Mouse (Mus musculus): ENCODE measurements around the gene Ascl1.

The Ascl1 gene

GRCm38 (mm10) chr10:87493576-87493975 is at the start of gene Ascl1:
Gene Ascl1 (minus strand): TSS chr10:87493660.
- no peak for DNase-seq (ENCODE audit: low read depth, low spot score)

- no peak for DNase-seq (ENCODE audit: low read depth, low spot score)
Observed at GRCm38 (mm10) chr10:87534172-87534571, 40.7 kb upstream of the Ascl1 start.

- no peak for DNase-seq (ENCODE audit: low read depth, low spot score)
Observed at GRCm38 (mm10) chr10:87521646-87522045, 28.2 kb upstream of the Ascl1 start, which contains the start of gene Pah. Gene Pah (plus strand): TSS chr10:87521795.

GRCm38 (mm10) chr10:87520401-87521116 is 27.1 kb upstream of the Ascl1 start:
- DNase-seq (ENCODE audit: low read depth, low spot score) = no peak

GRCm38 (mm10) chr10:87518585-87518984 is 25.1 kb upstream of the Ascl1 start:
- DNase-seq (ENCODE audit: low read depth, low spot score) = no peak

GRCm38 (mm10) chr10:87513052-87513451 is 19.6 kb upstream of the Ascl1 start:
- DNase-seq (ENCODE audit: low read depth, low spot score) = no peak

- no peak for DNase-seq (ENCODE audit: low read depth, low spot score)
Observed at GRCm38 (mm10) chr10:87508581-87508980, 15.1 kb upstream of the Ascl1 start.

GRCm38 (mm10) chr10:87503946-87504345 is 10.5 kb upstream of the Ascl1 start:
- peak; percentile 57 for DNase-seq (ENCODE audit: low read depth, low spot score)

- no peak for DNase-seq (ENCODE audit: low read depth, low spot score)
Observed at GRCm38 (mm10) chr10:87502283-87502682, 8.8 kb upstream of the Ascl1 start.

GRCm38 (mm10) chr10:87501659-87502042 is 8.2 kb upstream of the Ascl1 start:
- no peak for DNase-seq (ENCODE audit: low read depth, low spot score)

- DNase-seq (ENCODE audit: low read depth, low spot score) = no peak
Observed at GRCm38 (mm10) chr10:87500926-87501658, 7.6 kb upstream of the Ascl1 start.

GRCm38 (mm10) chr10:87497056-87497455 is 3.6 kb upstream of the Ascl1 start:
- DNase-seq (ENCODE audit: low read depth, low spot score) = no peak

GRCm38 (mm10) chr10:87494596-87494995 is 1.1 kb upstream of the Ascl1 start:
- DNase-seq (ENCODE audit: low read depth, low spot score) = no peak

- no peak for DNase-seq (ENCODE audit: low read depth, low spot score)
Observed at GRCm38 (mm10) chr10:87494176-87494575, 716 bp upstream of the Ascl1 start.

GRCm38 (mm10) chr10:87492661-87493551 is 554 bp downstream of the Ascl1 start:
- no peak for DNase-seq (ENCODE audit: low read depth, low spot score)

GRCm38 (mm10) chr10:87492332-87492660 is 1.2 kb downstream of the Ascl1 start:
- DNase-seq (ENCODE audit: low read depth, low spot score) = no peak

GRCm38 (mm10) chr10:87491485-87492040 is 1.9 kb downstream of the Ascl1 start:
- no peak for DNase-seq (ENCODE audit: low read depth, low spot score)

- DNase-seq (ENCODE audit: low read depth, low spot score) = no peak
Observed at GRCm38 (mm10) chr10:87490328-87490727, 3.1 kb downstream of the Ascl1 start.

GRCm38 (mm10) chr10:87489246-87490009 is 4.0 kb downstream of the Ascl1 start:
- DNase-seq (ENCODE audit: low read depth, low spot score) = no peak

- peak; percentile 49 for DNase-seq (ENCODE audit: low read depth, low spot score)
Observed at GRCm38 (mm10) chr10:87488429-87489145, 4.9 kb downstream of the Ascl1 start.
